Mouse (Mus musculus): ENCODE results near the gene Cd163. TPM values are rescaled to one million over a fixed set of nuclear protein-coding genes. Genes with fewer than 3 reads are reported as not detected.

Gene Cd163
- polyA plus RNA-seq, 1 experiment from 2014 or later: 0.39 TPM

- no peak overlapping the region for H3K4me3 ChIP-seq (replicated peaks)
- no peak overlapping the region for H3K27ac ChIP-seq
- H3K36me3 ChIP-seq: no peaks in the 10 kb centered on the region
- no peak overlapping the region for H3K4me2 ChIP-seq
- H3K4me1 ChIP-seq: no peaks in the 10 kb centered on the region
- ATAC-seq (ENCODE audit: insufficient read depth, low FRiP score, low read depth): no peak
- no peaks in the 10 kb centered on the region for H3K9me3 ChIP-seq
- no peaks in the 10 kb centered on the region for H3K27me3 ChIP-seq (replicated peaks)
- WGBS: 72% methylated on average over 4 of the region's 4 CpGs
- no peak overlapping the region for H3K9ac ChIP-seq
Measured at GRCm38 (mm10) chr6:124374683-124375082, 70.2 kb downstream of the Cd163 start.

GRCm38 (mm10) chr6:124375435-124375884 lies 71.0 kb downstream of the Cd163 start:
- Histone ChIP-seq H3K9me3 (no peaks in the 10 kb centered on the region), H3K36me3 (no peaks in the 10 kb centered on the region), H3K27me3 (replicated peaks) (no peaks in the 10 kb centered on the region), H3K4me2 (no peak overlapping the region), H3K4me3 (replicated peaks) (no peak overlapping the region), H3K27ac (no peak overlapping the region), H3K9ac (no peak overlapping the region), H3K4me1 (no peaks in the 10 kb centered on the region)
- peak; percentile 64; the same call in 1 of the 2 replicates for ATAC-seq (ENCODE audit: insufficient read depth, low FRiP score, low read depth)
- 64% methylated on average over 11 of the region's 11 CpGs for WGBS

- no peak overlapping the region for H3K27ac ChIP-seq
- no peak overlapping the region for H3K9ac ChIP-seq
- ATAC-seq (ENCODE audit: insufficient read depth, low FRiP score, low read depth): no peak
- no peaks in the 10 kb centered on the region for H3K4me1 ChIP-seq
- H3K27me3 ChIP-seq (replicated peaks): no peaks in the 10 kb centered on the region
- no peaks in the 10 kb centered on the region for H3K9me3 ChIP-seq
- H3K4me2 ChIP-seq: no peak overlapping the region
- no peak overlapping the region for H3K4me3 ChIP-seq (replicated peaks)
- no peaks in the 10 kb centered on the region for H3K36me3 ChIP-seq
- WGBS: 84% methylated on average over 5 of the region's 5 CpGs
Measured at GRCm38 (mm10) chr6:124376311-124376710, 71.9 kb downstream of the Cd163 start.

DNA sequence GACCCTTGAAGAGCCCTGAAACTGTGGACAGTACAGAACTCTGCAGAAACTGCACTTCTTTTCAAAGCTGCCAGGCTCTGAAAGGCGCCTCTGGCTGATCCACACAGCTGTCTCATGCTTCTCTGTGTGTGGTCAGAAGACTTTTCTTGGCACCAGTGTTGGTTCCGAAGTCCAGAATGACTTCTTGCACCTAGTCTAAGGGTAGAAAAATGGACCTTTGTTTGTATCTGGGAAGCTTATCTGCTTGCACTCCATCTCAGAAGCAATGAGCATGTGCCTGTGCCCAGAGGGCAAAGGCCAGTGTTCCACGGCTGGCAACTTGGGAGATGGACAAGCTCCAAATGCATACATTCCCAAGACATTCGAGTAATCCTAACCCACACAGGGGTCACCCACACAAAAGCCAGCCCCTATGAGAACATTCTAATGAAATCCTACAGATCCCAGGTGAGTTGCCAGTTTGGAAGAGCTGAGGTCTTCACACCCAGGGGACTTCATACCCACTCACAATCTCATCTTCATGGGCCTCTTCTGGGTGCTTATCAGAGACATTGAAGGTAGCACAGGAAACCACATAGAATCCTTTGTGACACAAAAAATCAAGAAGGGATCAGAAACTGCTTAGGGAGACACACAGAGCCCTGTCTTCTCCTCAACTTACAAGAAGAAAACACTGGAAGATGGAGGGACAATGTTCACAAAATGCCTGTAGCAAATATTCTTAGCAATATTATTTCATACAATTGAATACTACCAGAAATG lies 73.2 kb downstream of the Cd163 start:
- Histone ChIP-seq H3K4me3 (replicated peaks) (no peak overlapping the region), H3K27ac (no peak overlapping the region), H3K36me3 (no peaks in the 10 kb centered on the region), H3K27me3 (replicated peaks) (no peaks in the 10 kb centered on the region), H3K4me2 (no peak overlapping the region), H3K9me3 (no peaks in the 10 kb centered on the region), H3K9ac (no peak overlapping the region), H3K4me1 (no peaks in the 10 kb centered on the region)
- no peak for ATAC-seq (ENCODE audit: insufficient read depth, low FRiP score, low read depth)
- WGBS: 64% methylated on average over 4 of the region's 4 CpGs

GRCm38 (mm10) chr6:124379331-124379730 lies 74.9 kb downstream of the Cd163 start:
- H3K27me3 ChIP-seq (replicated peaks): no peaks in the 10 kb centered on the region
- H3K4me1 ChIP-seq: no peaks in the 10 kb centered on the region
- no peak for ATAC-seq (ENCODE audit: insufficient read depth, low FRiP score, low read depth)
- H3K4me3 ChIP-seq (replicated peaks): no peak overlapping the region
- no peaks in the 10 kb centered on the region for H3K36me3 ChIP-seq
- H3K27ac ChIP-seq: no peak overlapping the region
- no peaks in the 10 kb centered on the region for H3K9me3 ChIP-seq
- WGBS: 32% methylated on average over 10 of the region's 10 CpGs
- H3K4me2 ChIP-seq: no peak overlapping the region
- H3K9ac ChIP-seq: no peak overlapping the region

Other genes starting within 250 kb of the Cd163 start
- gene Vmn2r27, start 72.8 kb upstream of the Cd163 start, polyA plus RNA-seq (2015; fragmentation: Nextera tagmentation; extraction: Ambion mirVana): not detected in 2 replicates
- gene Pex5, start 110.4 kb downstream of the Cd163 start, polyA plus RNA-seq (2015; fragmentation: Nextera tagmentation; extraction: Ambion mirVana): 39.8 and 40.6 TPM in 2 replicates
- gene Clstn3, start 160.1 kb downstream of the Cd163 start, polyA plus RNA-seq (2015; fragmentation: Nextera tagmentation; extraction: Ambion mirVana): 6.8 TPM in 2 replicates
- 1.9 and 2.2 TPM in 2 replicates for gene C1rl, start 188.5 kb downstream of the Cd163 start, polyA plus RNA-seq (2015; fragmentation: Nextera tagmentation; extraction: Ambion mirVana)
- gene C1ra, start 207.7 kb downstream of the Cd163 start, polyA plus RNA-seq (2015; fragmentation: Nextera tagmentation; extraction: Ambion mirVana): 4.5 and 6.6 TPM in 2 replicates
- 5.6 and 9.9 TPM in 2 replicates for gene C1s1, start 237.7 kb downstream of the Cd163 start, polyA plus RNA-seq (2015; fragmentation: Nextera tagmentation; extraction: Ambion mirVana)